Mouse (Mus musculus): ENCODE data around the gene Specc1l.

GRCm38 (mm10) chr10:75316472-75316871, 104.6 kb downstream of the Specc1l start:
- TF ChIP-seq CTCF (IDR thresholded peaks at IDR 0.05) (no peak), EP300 (IDR thresholded peaks at IDR 0.05) (no peak)

Data from lung, postnatal 0 days (tissue).